Mouse (Mus musculus) kidney, embryonic 14.5 days (tissue): Measurements from ENCODE around the gene Lnx1. TPM values are rescaled to one million over a fixed set of nuclear protein-coding genes. Genes with fewer than 3 reads are reported as not detected.

Experiments
- ATAC-seq: fragments of 200-750 bp; cut with Nextera tagmentation; 2 replicates; pipeline ENCODE4 v1.8.0; 2017; ENCODE audit warnings: moderate number of reproducible peaks, mild to moderate bottlenecking, moderate TSS enrichment, moderate library complexity; ENCODE audit not compliant: low FRiP score, low TSS enrichment
- H3K27ac ChIP-seq: fragments of 300-500 bp; sonication (generic); 2 replicates; pipeline ENCODE4 v1.5.1; 2014; ENCODE audit warnings: low read depth, mild to moderate bottlenecking, low read length, moderate library complexity, mixed read lengths
- H3K27me3 ChIP-seq: fragments of 300-500 bp; sonication (generic); 2 replicates; pipeline ENCODE4 v1.6.1; 2014; ENCODE audit warnings: mild to moderate bottlenecking, low read length; ENCODE audit not compliant: control insufficient read depth, insufficient read depth
- H3K36me3 ChIP-seq: fragments of 300-500 bp; sonication (generic); 2 replicates; pipeline ENCODE4 v1.6.1; 2014; ENCODE audit warnings: low read length, mixed read lengths; ENCODE audit not compliant: control insufficient read depth, insufficient read depth
- H3K4me1 ChIP-seq: fragments of 300-500 bp; sonication (generic); 2 replicates; pipeline ENCODE4 v1.6.1; 2014; ENCODE audit warnings: low read length, mixed read lengths; ENCODE audit not compliant: control insufficient read depth, insufficient read depth
- H3K4me2 ChIP-seq: fragments of 300-500 bp; sonication (generic); replicated peaks from 2 replicates; pipeline ENCODE4 v1.6.1; 2014; ENCODE audit warnings: low read depth, mild to moderate bottlenecking, low read length
- H3K4me3 ChIP-seq: fragments of 300-500 bp; sonication (generic); 2 replicates; pipeline ENCODE4 v1.5.1; 2014; ENCODE audit warnings: mild to moderate bottlenecking, low read length
- H3K9ac ChIP-seq: fragments of 300-500 bp; sonication (generic); 2 replicates; pipeline ENCODE4 v1.6.1; 2014; ENCODE audit warnings: low read depth, mild to moderate bottlenecking, low read length, moderate library complexity
- H3K9me3 ChIP-seq: fragments of 300-500 bp; sonication (generic); 2 replicates; pipeline ENCODE4 v1.6.1; 2016; ENCODE audit warnings: low read length; ENCODE audit not compliant: control insufficient read depth
- WGBS: fragments of 180-500 bp; shearing (Covaris S2); extraction: QIAGEN DNeasy Blood & Tissue Kit; methylation state at CpG from one replicate; pipeline ENCODE4 v1.1.7; 2014; 5-methylcytosine and 5-hydroxymethylcytosine counted together
- polyA plus RNA-seq: library from polyadenylated mRNA; unstranded; fragments of >200 nt; fragmentation: Nextera tagmentation; extraction: Ambion mirVana; gene quantifications from 2 replicates; pipeline ENCODE4 v1.2.1, GENCODE M21; 2014

The Lnx1 gene
- polyA plus RNA-seq, 1 experiment from 2014 or later, result 2.3 TPM

GRCm38 (mm10) chr5:74711056-74711455, 8.3 kb upstream of the Lnx1 start:
- Histone ChIP-seq H3K4me1 (no peaks in the 10 kb centered on the region), H3K9ac (no peak overlapping the region), H3K4me3 (no peak overlapping the region), H3K27me3 (no peaks in the 10 kb centered on the region), H3K36me3 (no peaks in the 10 kb centered on the region), H3K27ac (no peak overlapping the region), H3K9me3 (no peaks in the 10 kb centered on the region), H3K4me2 (no peak overlapping the region)
- 56% methylated on average over 1 of the region's 1 CpGs for WGBS
- no peak for ATAC-seq

- no peak overlapping the region for H3K9ac ChIP-seq
- no peak overlapping the region for H3K27ac ChIP-seq
- H3K27me3 ChIP-seq, result no peaks in the 10 kb centered on the region
- no peak overlapping the region for H3K4me3 ChIP-seq
- ATAC-seq, result no peak
- whole genome bisulfite sequencing, result 84% methylated on average over 4 of the region's 4 CpGs
- no peaks in the 10 kb centered on the region for H3K4me1 ChIP-seq
- H3K9me3 ChIP-seq, result no peaks in the 10 kb centered on the region
- H3K36me3 ChIP-seq, result no peaks in the 10 kb centered on the region
- H3K4me2 ChIP-seq, result no peak overlapping the region
Measured at GRCm38 (mm10) chr5:74710181-74710580, 7.5 kb upstream of the Lnx1 start.

GRCm38 (mm10) chr5:74704460-74704790, 1.7 kb upstream of the Lnx1 start:
- peak; percentile 97 for ATAC-seq
- no peaks in the 10 kb centered on the region for H3K27me3 ChIP-seq
- H3K9ac ChIP-seq, result peak overlapping the region; percentile 42
- no peak overlapping the region for H3K27ac ChIP-seq
- H3K4me2 ChIP-seq, result peak overlapping the region; percentile 51
- peak overlapping the region; percentile 45 for H3K4me3 ChIP-seq
- no peaks in the 10 kb centered on the region for H3K36me3 ChIP-seq
- 1% methylated on average over 8 of the region's 8 CpGs for WGBS
- H3K4me1 ChIP-seq, result peaks cover 5% of the 10 kb centered on the region; the same call in 1 of the 2 replicates
- H3K9me3 ChIP-seq, result no peaks in the 10 kb centered on the region

- Histone ChIP-seq H3K27me3 (no peaks in the 10 kb centered on the region), H3K9me3 (no peaks in the 10 kb centered on the region), H3K4me2 (peak overlapping the region; percentile 51), H3K4me1 (peaks cover 5% of the 10 kb centered on the region; the same call in 1 of the 2 replicates), H3K36me3 (no peaks in the 10 kb centered on the region), H3K9ac (peak overlapping the region; percentile 42), H3K4me3 (peak overlapping the region; percentile 45), H3K27ac (no peak overlapping the region)
- peak; percentile 90 for ATAC-seq
- 10% methylated on average over 17 of the region's 17 CpGs for WGBS
Measured at GRCm38 (mm10) chr5:74703741-74704459, 1.2 kb upstream of the Lnx1 start.

GRCm38 (mm10) chr5:74700918-74701317, 1.8 kb downstream of the Lnx1 start:
- Histone ChIP-seq H3K9me3 (no peaks in the 10 kb centered on the region), H3K27ac (no peak overlapping the region), H3K9ac (no peak overlapping the region), H3K4me3 (no peak overlapping the region), H3K36me3 (no peaks in the 10 kb centered on the region), H3K27me3 (no peaks in the 10 kb centered on the region), H3K4me1 (peaks cover 5% of the 10 kb centered on the region; the same call in 1 of the 2 replicates), H3K4me2 (no peak overlapping the region)
- 71% methylated on average over 2 of the region's 2 CpGs for WGBS
- ATAC-seq, result no peak

GRCm38 (mm10) chr5:74699673-74700072, 3.0 kb downstream of the Lnx1 start:
- ATAC-seq, result no peak
- WGBS, result 93% methylated on average over 1 of the region's 1 CpGs

GRCm38 (mm10) chr5:74697534-74697933, 5.2 kb downstream of the Lnx1 start:
- H3K27me3 ChIP-seq, result no peaks in the 10 kb centered on the region
- no peak for ATAC-seq
- H3K9me3 ChIP-seq, result no peaks in the 10 kb centered on the region
- WGBS, result 84% methylated on average over 9 of the region's 9 CpGs
- no peaks in the 10 kb centered on the region for H3K4me1 ChIP-seq
- H3K9ac ChIP-seq, result no peak overlapping the region
- no peak overlapping the region for H3K4me2 ChIP-seq
- H3K4me3 ChIP-seq, result no peak overlapping the region
- H3K36me3 ChIP-seq, result no peaks in the 10 kb centered on the region
- H3K27ac ChIP-seq, result no peak overlapping the region

More at GRCm38 (mm10) chr5:74699673-74700072, 3.0 kb downstream of the Lnx1 start:
- Histone ChIP-seq H3K27me3 (no peaks in the 10 kb centered on the region), H3K4me2 (no peak overlapping the region), H3K9ac (no peak overlapping the region), H3K4me1 (peaks cover 5% of the 10 kb centered on the region; the same call in 1 of the 2 replicates), H3K27ac (no peak overlapping the region), H3K9me3 (no peaks in the 10 kb centered on the region), H3K4me3 (no peak overlapping the region), H3K36me3 (no peaks in the 10 kb centered on the region)

GRCm38 (mm10) chr5:74694390-74694801, 8.3 kb downstream of the Lnx1 start:
- ATAC-seq, result no peak
- Histone ChIP-seq H3K27me3 (no peaks in the 10 kb centered on the region), H3K36me3 (no peaks in the 10 kb centered on the region), H3K4me1 (no peaks in the 10 kb centered on the region), H3K9ac (no peak overlapping the region), H3K4me3 (no peak overlapping the region), H3K4me2 (no peak overlapping the region), H3K9me3 (no peaks in the 10 kb centered on the region), H3K27ac (no peak overlapping the region)
- WGBS, result 61% methylated on average over 7 of the region's 7 CpGs

GRCm38 (mm10) chr5:74693836-74694235, 8.9 kb downstream of the Lnx1 start:
- Histone ChIP-seq H3K4me3 (no peak overlapping the region), H3K9me3 (no peaks in the 10 kb centered on the region), H3K9ac (no peak overlapping the region), H3K27me3 (no peaks in the 10 kb centered on the region), H3K27ac (no peak overlapping the region), H3K36me3 (no peaks in the 10 kb centered on the region), H3K4me1 (no peaks in the 10 kb centered on the region), H3K4me2 (no peak overlapping the region)
- ATAC-seq, result no peak
- 67% methylated on average over 2 of the region's 2 CpGs for WGBS
